Mouse (Mus musculus) left cerebral cortex, adult 8-10 months (tissue): ENCODE measurements around the gene Znrd1as. TPM values are rescaled to one million over a fixed set of nuclear protein-coding genes. Genes with fewer than 3 reads are reported as not detected.

ENCODE experiments used
- DNase-seq, 2 experiments: peaks; one replicate each; pipeline ENCODE4 v3.0.0; 2022; ENCODE audit warnings: low spot score in 2 of 2
- total RNA-seq, 4 experiments: library from RNA; stranded (reverse); gene quantifications; 2 replicates each; pipeline ENCODE4 v1.2.4; 2022

The Znrd1as gene
- 1 to 10 TPM; 4.7 to 7.3 (median 6.6) TPM for total RNA-seq

GRCm38 (mm10) chr17:36957999-36958743 lies at the start of gene Znrd1as, which contains the start of gene Znrd1:
Gene Znrd1as, plus strand, starts transcription at chr17:36958592.
Gene Znrd1, minus strand, starts transcription at chr17:36958559.
- peak; percentile 91 to 96 for DNase-seq

GRCm38 (mm10) chr17:36909802-36910201 lies 48.6 kb upstream of the Znrd1as start:
- DNase-seq, result no peak

- no peak for DNase-seq
These were observed 46.4 kb upstream of the Znrd1as start for GRCm38 (mm10) chr17:36912031-36912430.

- peak; percentile 10 to 60 for DNase-seq
These were observed 44.3 kb upstream of the Znrd1as start for GRCm38 (mm10) chr17:36914108-36914507.

- peak in 1 of 2 experiments; percentile 48 for DNase-seq
These were observed 43.3 kb upstream of the Znrd1as start for GRCm38 (mm10) chr17:36915076-36915475.

GRCm38 (mm10) chr17:36920239-36920638 lies 38.2 kb upstream of the Znrd1as start:
- no peak for DNase-seq

GRCm38 (mm10) chr17:36922715-36923114 lies 35.7 kb upstream of the Znrd1as start:
- no peak for DNase-seq

- no peak for DNase-seq
These were observed 34.9 kb upstream of the Znrd1as start for GRCm38 (mm10) chr17:36923491-36923890.

- no peak for DNase-seq
These were observed 30.8 kb upstream of the Znrd1as start for GRCm38 (mm10) chr17:36927496-36928120.

GRCm38 (mm10) chr17:36929236-36929932 lies 29.0 kb upstream of the Znrd1as start:
- DNase-seq, result no peak

GRCm38 (mm10) chr17:36930233-36930632 lies 28.2 kb upstream of the Znrd1as start:
- DNase-seq, result no peak

GRCm38 (mm10) chr17:36931130-36931529 lies 27.3 kb upstream of the Znrd1as start:
- DNase-seq, result no peak

- DNase-seq, result no peak
These were observed 26.6 kb upstream of the Znrd1as start for GRCm38 (mm10) chr17:36931806-36932205.

GRCm38 (mm10) chr17:36938056-36938455 lies 20.3 kb upstream of the Znrd1as start:
- DNase-seq, result no peak

- peak; percentile 55 to 82 for DNase-seq
These were observed 16.0 kb upstream of the Znrd1as start for GRCm38 (mm10) chr17:36942391-36942790.

GRCm38 (mm10) chr17:36942791-36943471 lies 15.5 kb upstream of the Znrd1as start, which contains the start of gene Rnf39:
Gene Rnf39, plus strand, starts transcription at chr17:36942918.
- peak; percentile 40 to 55 for DNase-seq

GRCm38 (mm10) chr17:36943691-36944090 lies 14.7 kb upstream of the Znrd1as start:
- DNase-seq, result no peak

- DNase-seq, result no peak
These were observed 14.1 kb upstream of the Znrd1as start for GRCm38 (mm10) chr17:36944121-36944775.

GRCm38 (mm10) chr17:36947051-36947819 lies 11.2 kb upstream of the Znrd1as start:
- peak; percentile 51 to 53 for DNase-seq

GRCm38 (mm10) chr17:36948286-36948685 lies 10.1 kb upstream of the Znrd1as start:
- DNase-seq, result no peak
